Mouse (Mus musculus): Measurements from ENCODE around the gene Gm17606. TPM values are rescaled to one million over a fixed set of nuclear protein-coding genes. Genes with fewer than 3 reads are reported as not detected.

Gm17606 gene
- total RNA-seq, 2 experiments from 2014 or later, result not detected

Small RNAs within 50 kb of the gene (microRNA-seq; reads per million reads assigned to microRNA genes)
- gene Mir686, result 0 reads per million in 2 experiments
- 0.35 to 0.47 reads per million in 2 experiments for gene Mir6948

Other genes starting within 250 kb of the Gm17606 start
- gene Slc7a7, start 223.2 kb upstream of the Gm17606 start, total RNA-seq (2021), result 1 to 10 TPM; 6.6 to 8.1 TPM
- 100 to 1,000 TPM; 143 to 155 TPM for gene Mrpl52, start 214.0 kb upstream of the Gm17606 start, total RNA-seq (2021)
- gene Mmp14, start 209.3 kb upstream of the Gm17606 start, total RNA-seq (2021), result 100 to 1,000 TPM; 106 to 116 TPM
- gene Lrp10, start 176.8 kb upstream of the Gm17606 start, total RNA-seq (2021), result 10 to 100 TPM; 87.9 to 91.3 TPM
- gene Rem2, start 164.9 kb upstream of the Gm17606 start, total RNA-seq (2021), result not detected
- 10 to 100 TPM; 32.9 to 38.2 TPM for gene Prmt5, start 123.4 kb upstream of the Gm17606 start, total RNA-seq (2021)
- gene Haus4, start 86.3 kb upstream of the Gm17606 start, total RNA-seq (2021), result 10 to 100 TPM; 15.0 to 15.8 TPM
- 10 to 100 TPM; 14.5 to 16.0 TPM for gene Ajuba, start 63.4 kb upstream of the Gm17606 start, total RNA-seq (2021)
- 1 to 10 TPM; 4.2 to 4.9 TPM for gene 4931414P19Rik, start 35.0 kb upstream of the Gm17606 start, total RNA-seq (2021)
- 100 to 1,000 TPM; 206 to 207 TPM for gene Psmb5, start 22.9 kb upstream of the Gm17606 start, total RNA-seq (2021)
- gene Psmb11, start 19.5 kb upstream of the Gm17606 start, total RNA-seq (2021), result not detected
- 1 to 10 TPM; 1.3 TPM for gene Cdh24, start 412 bp downstream of the Gm17606 start, total RNA-seq (2021)
- gene 1700123O20Rik, start 45.3 kb downstream of the Gm17606 start, total RNA-seq (2021), result 10 to 100 TPM; 19.8 to 21.9 TPM
- 100 to 1,000 TPM; 104 to 114 TPM for gene Acin1, start 46.0 kb downstream of the Gm17606 start, total RNA-seq (2021)
- gene Gm29776, start 57.9 kb downstream of the Gm17606 start, total RNA-seq (2021), result under 1 TPM; 0.10 TPM
- gene Cebpe, start 71.2 kb downstream of the Gm17606 start, total RNA-seq (2021), result not detected
- gene Slc7a8, start 141.0 kb downstream of the Gm17606 start, total RNA-seq (2021), result 1 to 10 TPM; 2.4 to 3.6 TPM
- gene Rnf212b, start 173.2 kb downstream of the Gm17606 start, total RNA-seq (2021), result not detected
- gene Homez, start 230.0 kb downstream of the Gm17606 start, total RNA-seq (2021), result 10 to 100 TPM in 1 of 2 experiments, 1 to 10 TPM in 1; 8.7 to 11.2 TPM
- gene Ppp1r3e, start 236.6 kb downstream of the Gm17606 start, total RNA-seq (2021), result 1 to 10 TPM; 5.6 to 6.2 TPM
- 10 to 100 TPM; 39.3 to 41.8 TPM for gene Bcl2l2, start 242.4 kb downstream of the Gm17606 start, total RNA-seq (2021)
- gene Gm20521, start 242.5 kb downstream of the Gm17606 start, total RNA-seq (2021), result 1 to 10 TPM in 1 of 2 experiments, not detected in 1; 1.6 TPM